Mouse (Mus musculus) spleen, adult 2 months (tissue): ENCODE data around the gene Gsdme.

ENCODE experiments used
- CTCF ChIP-seq: fragments of 200-500 bp; IDR thresholded peaks from 2 replicates; pipeline ENCODE4 v1.5.1; 2011; ENCODE audit warnings: mild to moderate bottlenecking, inconsistent platforms; ENCODE audit not compliant: insufficient read depth, insufficient read length, insufficient replicate concordance; ENCODE audit errors: extremely low read depth
- POLR2A ChIP-seq: fragments of 200-500 bp; IDR thresholded peaks from 2 replicates; pipeline ENCODE4 v1.6.1; 2011; ENCODE audit warnings: low read depth, low read length, inconsistent platforms

DNA sequence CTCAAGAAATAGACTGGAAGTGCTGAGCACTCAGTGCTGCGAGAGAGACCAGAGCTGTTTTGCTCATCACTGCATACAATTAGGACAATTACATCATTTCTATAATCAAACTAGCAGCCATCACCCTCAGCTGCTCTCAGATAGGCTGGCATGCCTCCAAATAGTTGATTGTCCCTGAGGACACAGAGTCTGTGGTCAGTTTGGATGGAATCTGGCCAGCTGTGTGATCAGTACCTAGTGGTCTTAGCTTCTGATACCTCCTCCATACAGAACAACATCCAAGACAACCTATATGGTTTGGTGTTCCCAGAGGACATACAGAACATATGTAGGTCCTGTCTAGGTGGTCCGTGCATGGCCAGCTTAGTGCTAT is 48.3 kb downstream of the Gsdme start:
- TF ChIP-seq CTCF (no peak), POLR2A (no peak)
